Mouse (Mus musculus): ENCODE results near the gene Tubb2a.

DNA sequence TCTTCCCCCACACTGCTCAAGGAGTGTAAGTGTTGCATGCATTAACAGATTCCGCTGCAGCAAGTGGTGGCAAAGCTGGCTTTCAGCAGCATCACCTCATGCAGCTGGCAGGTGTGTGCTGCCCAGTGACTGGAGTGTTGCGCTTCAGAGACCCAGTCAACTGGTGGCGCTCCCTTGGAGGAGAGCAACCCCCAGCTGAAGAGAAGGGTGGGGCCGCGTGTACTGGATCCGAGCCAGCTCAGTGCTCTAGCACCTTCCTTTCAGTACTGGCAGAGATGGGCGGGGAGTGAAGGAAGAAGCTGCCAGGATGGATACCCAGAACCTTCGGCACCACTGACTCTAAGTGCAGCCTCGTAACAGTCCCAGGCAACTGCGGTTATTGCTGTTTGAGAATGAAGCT is 15.3 kb downstream of the Tubb2a start:
- TF ChIP-seq CTCF (IDR thresholded peaks at IDR 0.05; ENCODE audit: borderline replicate concordance, extremely low read depth, insufficient read depth, insufficient read length), result no peak
- no peak for TF ChIP-seq POLR2A (IDR thresholded peaks at IDR 0.05; ENCODE audit: borderline replicate concordance, extremely low read depth, insufficient read depth, insufficient read length, poor library complexity, severe bottlenecking)

Measured in brain, embryonic 14.5 days (tissue).